Mouse (Mus musculus) hindbrain, embryonic 16.5 days (tissue): Measurements from ENCODE around the gene AI413582. TPM values are rescaled to one million over a fixed set of nuclear protein-coding genes. Genes with fewer than 3 reads are reported as not detected.

Experiments used
- ATAC-seq: fragments of 200-750 bp; cut with Nextera tagmentation; 2 replicates; pipeline ENCODE4 v1.8.0; 2017; ENCODE audit warnings: moderate TSS enrichment, moderate library complexity
- H3K27ac ChIP-seq: fragments of 300-500 bp; sonication (generic); 2 replicates; pipeline ENCODE4 v1.5.1; 2014; ENCODE audit warnings: low read depth, mild to moderate bottlenecking, control low read depth, low read length, moderate library complexity
- H3K27me3 ChIP-seq: fragments of 300-500 bp; sonication (generic); replicated peaks from 2 replicates; pipeline ENCODE4 v1.6.1; 2014; ENCODE audit warnings: low read length; ENCODE audit not compliant: control insufficient read depth, insufficient read depth
- H3K36me3 ChIP-seq: fragments of 300-500 bp; sonication (generic); 2 replicates; pipeline ENCODE4 v1.6.1; 2014; ENCODE audit warnings: mild to moderate bottlenecking, low read length, moderate library complexity, mixed read lengths; ENCODE audit not compliant: control insufficient read depth, insufficient read depth
- H3K4me1 ChIP-seq: fragments of 300-500 bp; sonication (generic); 2 replicates; pipeline ENCODE4 v1.6.1; 2014; ENCODE audit warnings: low read depth, low read length; ENCODE audit not compliant: control insufficient read depth, insufficient read depth
- H3K4me2 ChIP-seq: fragments of 300-500 bp; sonication (generic); 2 replicates; pipeline ENCODE4 v1.6.1; 2014; ENCODE audit warnings: mild to moderate bottlenecking, low read length, control low read depth, moderate library complexity
- H3K4me3 ChIP-seq: fragments of 300-500 bp; sonication (generic); 2 replicates; pipeline ENCODE4 v1.5.1; 2014; ENCODE audit warnings: mild to moderate bottlenecking, low read length, control low read depth, moderate library complexity
- H3K9ac ChIP-seq: fragments of 300-500 bp; sonication (generic); 2 replicates; pipeline ENCODE4 v1.6.1; 2014; ENCODE audit warnings: low read depth, mild to moderate bottlenecking, control low read depth, low read length, moderate library complexity
- H3K9me3 ChIP-seq: fragments of 300-500 bp; sonication (generic); 2 replicates; pipeline ENCODE4 v1.6.1; 2014; ENCODE audit warnings: mild to moderate bottlenecking, low read length, moderate library complexity; ENCODE audit not compliant: control insufficient read depth
- WGBS: fragments of 180-500 bp; shearing (Covaris S2); extraction: QIAGEN DNeasy Blood & Tissue Kit; methylation state at CpG from one replicate; pipeline ENCODE4 v1.1.7; 2014; 5-methylcytosine and 5-hydroxymethylcytosine counted together
- polyA plus RNA-seq: library from polyadenylated mRNA; unstranded; fragments of >200 nt; fragmentation: Nextera tagmentation; extraction: Ambion mirVana; gene quantifications from 2 replicates; pipeline ENCODE4 v1.2.1, GENCODE M21; 2015

Gene AI413582
- polyA plus RNA-seq, 1 experiment from 2014 or later: 83.3 TPM

DNA sequence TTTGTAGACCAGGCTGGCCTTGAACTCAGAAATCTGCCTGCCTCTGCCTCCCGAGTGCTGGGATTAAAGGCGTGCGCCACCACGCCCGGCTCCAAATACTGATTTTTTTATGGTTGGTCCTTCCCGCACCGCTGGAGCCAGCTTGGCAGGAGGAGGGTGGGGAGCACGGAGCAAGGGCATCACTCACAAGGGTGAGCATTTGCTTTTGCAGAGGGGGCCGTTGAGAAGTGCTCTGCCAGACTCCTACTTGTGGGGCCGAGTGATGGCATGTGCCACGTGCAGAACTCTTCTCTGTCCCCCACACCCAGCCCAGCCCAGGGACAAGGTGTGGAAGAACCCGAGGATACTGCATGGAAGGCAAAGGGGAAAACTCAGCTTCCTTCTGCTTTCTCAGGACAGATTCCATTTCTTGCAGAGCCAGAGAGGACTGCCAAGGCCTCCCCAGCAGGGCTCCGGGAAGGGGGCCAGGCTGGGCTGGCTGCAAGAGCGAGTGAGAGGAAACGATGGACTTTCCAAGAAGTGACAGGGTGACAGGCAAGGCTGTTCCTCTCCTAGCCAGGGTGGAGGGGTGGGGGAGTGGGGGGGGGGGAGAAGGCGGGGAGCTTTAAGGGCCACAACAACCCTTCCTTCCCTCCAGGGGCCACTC, 9.0 kb upstream of the AI413582 start:
- 83% methylated on average over 15 of the region's 16 CpGs for WGBS
- no peaks in the 10 kb centered on the region for H3K9me3 ChIP-seq
- H3K4me1 ChIP-seq: peaks cover 2% of the 10 kb centered on the region; the same call in 1 of the 2 replicates
- ATAC-seq: peak; percentile 73
- no peak overlapping the region for H3K9ac ChIP-seq
- peaks cover 15% of the 10 kb centered on the region for H3K36me3 ChIP-seq
- no peak overlapping the region for H3K4me3 ChIP-seq
- H3K27me3 ChIP-seq: no peaks in the 10 kb centered on the region
- peak overlapping the region; percentile 73; the same call in 1 of the 2 replicates for H3K27ac ChIP-seq
- no peak overlapping the region for H3K4me2 ChIP-seq

GRCm38 (mm10) chr17:27573772-27574320, 8.3 kb upstream of the AI413582 start:
- peaks cover 2% of the 10 kb centered on the region; the same call in 1 of the 2 replicates for H3K4me1 ChIP-seq
- H3K9ac ChIP-seq: no peak overlapping the region
- 84% methylated on average over 10 of the region's 10 CpGs for WGBS
- no peaks in the 10 kb centered on the region for H3K9me3 ChIP-seq
- no peak overlapping the region for H3K4me3 ChIP-seq
- no peaks in the 10 kb centered on the region for H3K27me3 ChIP-seq
- no peak overlapping the region for H3K4me2 ChIP-seq
- peaks cover 11% of the 10 kb centered on the region; the same call in 1 of the 2 replicates for H3K36me3 ChIP-seq
- H3K27ac ChIP-seq: no peak overlapping the region
- ATAC-seq: no peak

- peaks cover 6% of the 10 kb centered on the region; the same call in 1 of the 2 replicates for H3K36me3 ChIP-seq
- no peak overlapping the region for H3K4me3 ChIP-seq
- WGBS: 75% methylated on average over 8 of the region's 8 CpGs
- H3K9ac ChIP-seq: no peak overlapping the region
- H3K4me1 ChIP-seq: peaks cover 7% of the 10 kb centered on the region
- H3K27ac ChIP-seq: no peak overlapping the region
- H3K27me3 ChIP-seq: no peaks in the 10 kb centered on the region
- no peaks in the 10 kb centered on the region for H3K9me3 ChIP-seq
- no peak overlapping the region for H3K4me2 ChIP-seq
- ATAC-seq: no peak
Measured at GRCm38 (mm10) chr17:27571315-27571714, 5.8 kb upstream of the AI413582 start.

DNA sequence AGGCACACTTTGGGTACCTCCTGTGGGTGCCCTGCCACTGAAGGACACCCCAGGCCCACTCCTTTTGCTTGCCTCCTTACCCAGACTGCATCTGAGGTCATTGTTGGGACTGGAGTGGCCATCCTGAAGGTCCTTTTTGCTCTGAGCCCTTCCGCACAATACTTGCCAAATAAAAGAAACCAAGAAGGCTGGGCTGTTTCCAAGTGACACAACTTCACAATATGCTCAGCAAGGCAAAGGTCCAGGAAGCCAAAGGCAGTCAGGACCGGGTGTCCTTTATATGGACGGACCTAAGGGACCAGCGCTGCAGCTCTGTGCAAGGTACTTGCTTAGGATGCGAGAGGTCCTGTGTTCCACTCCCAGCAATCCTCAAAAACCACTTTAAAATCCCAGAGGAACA, 2.7 kb upstream of the AI413582 start:
- H3K4me3 ChIP-seq: no peak overlapping the region
- no peak overlapping the region for H3K9ac ChIP-seq
- H3K36me3 ChIP-seq: no peaks in the 10 kb centered on the region
- no peak overlapping the region for H3K27ac ChIP-seq
- no peaks in the 10 kb centered on the region for H3K27me3 ChIP-seq
- 83% methylated on average over 5 of the region's 5 CpGs for WGBS
- peaks cover 19% of the 10 kb centered on the region for H3K4me1 ChIP-seq
- no peaks in the 10 kb centered on the region for H3K9me3 ChIP-seq
- no peak for ATAC-seq
- no peak overlapping the region for H3K4me2 ChIP-seq

DNA sequence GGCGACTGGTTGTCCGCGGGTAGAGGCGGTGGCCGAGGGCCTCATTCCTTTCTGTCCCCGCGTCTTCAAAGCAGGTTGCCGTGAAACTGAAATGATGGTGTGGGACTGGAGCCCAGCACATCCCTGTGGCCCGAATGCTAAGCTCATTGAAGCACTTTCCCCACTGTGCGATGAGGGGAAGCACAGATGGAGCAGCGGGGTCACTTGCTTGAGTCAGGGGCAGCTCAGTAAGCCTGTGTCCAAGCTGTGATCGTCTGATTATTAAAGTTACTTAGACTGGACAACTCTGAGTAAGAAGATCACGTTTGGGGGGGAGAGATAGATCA, 349 bp upstream of the AI413582 start:
- no peak for ATAC-seq
- under 1% methylated on average over 13 of the region's 13 CpGs for WGBS
- H3K4me1 ChIP-seq: peaks cover 19% of the 10 kb centered on the region

DNA sequence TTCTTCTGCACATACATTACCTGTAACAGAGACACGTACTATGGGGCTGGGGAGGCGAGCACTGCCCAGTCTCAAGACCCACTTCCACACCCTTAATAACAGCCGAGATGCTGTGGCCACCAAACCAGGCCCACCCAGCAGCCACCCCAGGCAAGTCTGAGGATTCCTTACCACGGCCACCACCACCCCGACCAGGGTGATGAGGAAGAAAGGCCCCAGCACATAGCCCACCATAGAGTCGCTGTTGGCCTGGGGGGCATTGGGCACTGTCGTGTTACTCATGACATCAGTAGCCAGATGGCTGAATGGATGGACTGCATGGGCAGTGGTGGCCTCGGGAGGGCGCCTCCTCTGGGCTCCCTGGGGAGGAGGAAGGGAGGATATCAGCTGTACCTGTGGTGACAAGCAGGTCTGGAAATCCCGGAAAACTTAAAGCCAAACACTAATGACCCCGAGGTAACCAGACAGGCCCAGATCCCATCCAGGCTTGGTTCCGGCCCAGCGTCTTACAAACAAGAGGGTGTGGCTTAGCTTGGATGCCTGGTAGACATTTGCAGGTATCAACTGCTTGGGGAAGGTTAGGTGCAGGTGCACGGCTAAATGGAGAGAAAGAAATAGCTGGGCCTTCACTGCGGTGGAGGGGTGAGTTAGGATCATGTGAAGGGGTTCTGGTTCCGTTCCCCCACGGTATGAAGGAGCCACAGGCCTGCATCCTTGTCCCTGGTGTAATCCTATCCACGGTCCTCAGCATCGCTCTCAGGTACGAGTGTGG, 979 bp downstream of the AI413582 start:
- Histone ChIP-seq H3K27ac (peak overlapping the region; percentile 77), H3K9me3 (no peaks in the 10 kb centered on the region), H3K36me3 (0 out of 2 replicates have a peak, but pooled peaks cover 3% of the 10 kb centered on the region), H3K9ac (peak overlapping the region; percentile 81), H3K4me1 (peaks cover 19% of the 10 kb centered on the region), H3K4me3 (peak overlapping the region; percentile 76), H3K27me3 (no peaks in the 10 kb centered on the region), H3K4me2 (peak overlapping the region; percentile 90)
- 15% methylated on average over 20 of the region's 20 CpGs for WGBS
- ATAC-seq: no peak

More for the DNA sequence above, 349 bp upstream of the AI413582 start:
- Histone ChIP-seq H3K9ac (peak overlapping the region; percentile 74), H3K27me3 (no peaks in the 10 kb centered on the region), H3K36me3 (0 out of 2 replicates have a peak, but pooled peaks cover 3% of the 10 kb centered on the region), H3K27ac (peak overlapping the region; percentile 75), H3K9me3 (no peaks in the 10 kb centered on the region), H3K4me2 (peak overlapping the region; percentile 90), H3K4me3 (peak overlapping the region; percentile 76)

DNA sequence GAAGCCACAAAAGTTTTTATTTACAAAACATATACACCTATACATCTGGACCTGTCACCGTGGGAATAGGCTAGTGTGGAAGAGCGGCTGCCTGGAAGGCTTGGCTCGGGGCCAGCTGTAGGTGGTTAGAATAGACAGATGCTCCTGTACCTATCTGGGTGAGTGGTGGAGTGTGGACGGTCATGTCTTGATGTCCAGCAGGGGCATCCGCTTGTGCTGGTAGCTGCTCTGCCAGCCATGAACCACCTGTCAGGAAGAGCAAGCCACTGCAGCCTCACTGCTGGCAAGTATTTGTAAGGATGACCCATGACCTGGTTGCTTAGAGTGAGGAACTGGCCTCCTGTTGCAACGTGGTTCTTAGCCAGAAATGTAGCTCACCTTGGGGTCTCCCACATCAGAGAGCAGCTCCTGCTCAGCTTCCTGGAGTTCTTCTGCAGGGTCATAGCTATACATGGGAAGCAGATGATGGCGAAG, 1.7 kb downstream of the AI413582 start:
- H3K36me3 ChIP-seq: 0 out of 2 replicates have a peak, but pooled peaks cover 3% of the 10 kb centered on the region
- ATAC-seq: no peak
- 46% methylated on average over 7 of the region's 7 CpGs for WGBS
- peaks cover 24% of the 10 kb centered on the region for H3K4me1 ChIP-seq
- H3K9me3 ChIP-seq: no peaks in the 10 kb centered on the region
- H3K9ac ChIP-seq: no peak overlapping the region
- H3K4me3 ChIP-seq: no peak overlapping the region
- H3K4me2 ChIP-seq: no peak overlapping the region
- H3K27me3 ChIP-seq: no peaks in the 10 kb centered on the region
- H3K27ac ChIP-seq: no peak overlapping the region

DNA sequence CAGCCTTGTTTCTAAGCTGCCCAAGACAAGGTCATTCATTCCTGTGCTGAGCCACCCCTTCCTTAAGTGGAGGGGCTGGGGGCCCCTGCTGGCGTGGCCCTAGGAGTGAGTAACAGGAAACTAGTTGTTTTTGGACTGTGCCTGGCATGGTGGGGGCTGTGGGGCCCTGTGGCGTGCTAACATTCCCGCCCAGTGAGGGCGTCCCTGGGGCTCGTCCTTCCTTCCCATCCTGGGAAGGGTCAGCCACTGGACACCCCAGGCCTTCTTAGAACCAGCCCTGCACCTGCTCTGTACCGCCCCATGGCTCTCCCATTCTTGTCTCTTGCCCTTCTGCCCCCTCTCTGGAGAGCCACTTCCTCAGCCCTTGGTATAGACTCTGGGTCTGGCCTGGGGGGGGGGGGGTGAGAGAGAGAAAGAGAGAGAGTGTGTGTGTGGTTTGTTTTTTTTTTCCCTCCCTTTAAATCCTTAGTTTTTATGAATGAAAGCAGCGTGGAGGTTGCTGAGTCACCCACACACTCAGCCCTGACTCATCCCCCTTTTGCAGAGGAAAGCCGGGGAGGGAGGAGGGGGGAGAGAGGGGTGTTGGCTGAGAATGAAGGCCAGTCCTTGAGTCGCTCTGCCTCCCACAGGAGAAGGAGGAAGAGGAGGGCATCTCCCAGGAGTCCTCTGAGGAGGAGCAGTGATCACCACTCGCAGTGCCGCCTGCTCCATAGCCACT, 3.6 kb downstream of the AI413582 start:
- no peaks in the 10 kb centered on the region for H3K9me3 ChIP-seq
- H3K27me3 ChIP-seq: no peaks in the 10 kb centered on the region
- no peak overlapping the region for H3K4me3 ChIP-seq
- WGBS: 53% methylated on average over 9 of the region's 11 CpGs
- ATAC-seq: no peak
- H3K9ac ChIP-seq: no peak overlapping the region
- H3K27ac ChIP-seq: no peak overlapping the region
- no peak overlapping the region for H3K4me2 ChIP-seq
- peaks cover 37% of the 10 kb centered on the region for H3K4me1 ChIP-seq
- H3K36me3 ChIP-seq: 0 out of 2 replicates have a peak, but pooled peaks cover 3% of the 10 kb centered on the region
